Mouse (Mus musculus): Measurements from ENCODE around the gene Ptprm. TPM values are rescaled to one million over a fixed set of nuclear protein-coding genes. Genes with fewer than 3 reads are reported as not detected.

The Ptprm gene
- polyA plus RNA-seq, 1 experiment from 2014 or later: 9.0 TPM

- WGBS: 91% methylated on average over 6 of the region's 6 CpGs
- DNase-seq (ENCODE audit: low spot score): no peak
- no peak overlapping the region for H3K4me3 ChIP-seq
Measured at GRCm38 (mm10) chr17:67264716-67265115, 89.5 kb downstream of the Ptprm start.

DNA sequence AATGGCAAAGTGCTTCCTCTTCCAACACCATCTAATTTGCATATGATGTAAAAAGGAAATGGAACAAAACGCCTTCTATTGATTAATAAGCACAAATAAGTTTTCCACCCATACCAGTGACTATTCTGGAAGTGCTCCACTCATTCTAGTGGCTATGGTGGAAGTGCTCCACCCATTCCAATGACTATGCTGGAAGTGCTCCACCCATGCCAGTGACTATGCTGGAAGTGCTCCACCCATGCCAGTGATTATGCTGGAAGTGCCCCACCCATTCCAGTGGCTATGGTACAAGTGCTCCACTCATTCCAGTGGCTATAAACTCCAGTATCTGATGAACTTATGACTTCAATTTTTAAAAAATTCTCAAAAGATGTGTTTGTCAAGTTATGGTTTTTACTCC, 91.2 kb downstream of the Ptprm start:
- Histone ChIP-seq H3K4me1 (peaks cover 8% of the 10 kb centered on the region; the same call in 1 of the 2 replicates), H3K4me3 (no peak overlapping the region), H3K9me3 (replicated peaks) (no peaks in the 10 kb centered on the region), H3K27me3 (ENCODE audit: low read depth, poor library complexity, severe bottlenecking) (no peaks in the 10 kb centered on the region), H3K27ac (no peak overlapping the region), H3K36me3 (no peaks in the 10 kb centered on the region)
- DNase-seq (ENCODE audit: low spot score): no peak
- 89% methylated on average over 1 of the region's 1 CpGs for WGBS

More at GRCm38 (mm10) chr17:67264716-67265115, 89.5 kb downstream of the Ptprm start:
- no peaks in the 10 kb centered on the region for H3K27me3 ChIP-seq (ENCODE audit: low read depth, poor library complexity, severe bottlenecking)
- H3K9me3 ChIP-seq (replicated peaks): no peaks in the 10 kb centered on the region
- no peak overlapping the region for H3K27ac ChIP-seq
- H3K4me1 ChIP-seq: peaks cover 10% of the 10 kb centered on the region; the same call in 1 of the 2 replicates
- no peaks in the 10 kb centered on the region for H3K36me3 ChIP-seq

- peaks cover 8% of the 10 kb centered on the region; the same call in 1 of the 2 replicates for H3K4me1 ChIP-seq
- no peak overlapping the region for H3K4me3 ChIP-seq
- WGBS: 74% methylated on average over 4 of the region's 4 CpGs
- H3K27ac ChIP-seq: 0 out of 2 replicates have a peak overlapping the region, but pooled peaks have one; percentile 32
- H3K9me3 ChIP-seq (replicated peaks): no peaks in the 10 kb centered on the region
- H3K36me3 ChIP-seq: no peaks in the 10 kb centered on the region
- DNase-seq (ENCODE audit: low spot score): no peak
- H3K27me3 ChIP-seq (ENCODE audit: low read depth, poor library complexity, severe bottlenecking): no peaks in the 10 kb centered on the region
Measured at GRCm38 (mm10) chr17:67260016-67260415, 94.2 kb downstream of the Ptprm start.

GRCm38 (mm10) chr17:67257780-67258179, 96.5 kb downstream of the Ptprm start:
- Histone ChIP-seq H3K27ac (no peak overlapping the region), H3K9me3 (replicated peaks) (no peaks in the 10 kb centered on the region), H3K27me3 (ENCODE audit: low read depth, poor library complexity, severe bottlenecking) (no peaks in the 10 kb centered on the region), H3K4me1 (peaks cover 8% of the 10 kb centered on the region; the same call in 1 of the 2 replicates), H3K4me3 (no peak overlapping the region), H3K36me3 (no peaks in the 10 kb centered on the region)
- DNase-seq (ENCODE audit: low spot score): no peak
- 81% methylated on average over 5 of the region's 5 CpGs for WGBS

DNA sequence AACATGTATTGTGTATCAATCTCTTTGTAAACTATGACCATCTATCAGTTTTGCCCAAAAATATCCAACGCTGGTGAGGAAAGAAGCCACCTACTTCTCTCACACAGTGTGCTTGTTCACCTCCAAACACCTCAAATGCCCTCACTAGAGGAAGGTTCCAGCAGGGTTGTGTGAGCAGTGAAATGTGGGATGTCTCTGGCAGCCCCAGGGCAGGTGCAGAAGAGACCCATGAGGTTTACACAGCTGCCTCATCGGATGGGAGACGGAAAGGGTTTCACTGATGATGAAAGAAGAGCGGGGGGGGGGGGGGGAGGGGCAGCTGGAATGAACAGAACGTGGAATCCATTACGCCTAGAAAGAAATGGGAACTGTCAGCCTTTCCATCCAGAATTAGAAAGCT, 98.1 kb downstream of the Ptprm start:
- Histone ChIP-seq H3K4me3 (no peak overlapping the region), H3K27ac (no peak overlapping the region), H3K27me3 (ENCODE audit: low read depth, poor library complexity, severe bottlenecking) (no peaks in the 10 kb centered on the region), H3K4me1 (peaks cover 8% of the 10 kb centered on the region; the same call in 1 of the 2 replicates), H3K9me3 (replicated peaks) (no peaks in the 10 kb centered on the region), H3K36me3 (no peaks in the 10 kb centered on the region)
- WGBS: 87% methylated on average over 6 of the region's 6 CpGs
- DNase-seq (ENCODE audit: low spot score): no peak

DNA sequence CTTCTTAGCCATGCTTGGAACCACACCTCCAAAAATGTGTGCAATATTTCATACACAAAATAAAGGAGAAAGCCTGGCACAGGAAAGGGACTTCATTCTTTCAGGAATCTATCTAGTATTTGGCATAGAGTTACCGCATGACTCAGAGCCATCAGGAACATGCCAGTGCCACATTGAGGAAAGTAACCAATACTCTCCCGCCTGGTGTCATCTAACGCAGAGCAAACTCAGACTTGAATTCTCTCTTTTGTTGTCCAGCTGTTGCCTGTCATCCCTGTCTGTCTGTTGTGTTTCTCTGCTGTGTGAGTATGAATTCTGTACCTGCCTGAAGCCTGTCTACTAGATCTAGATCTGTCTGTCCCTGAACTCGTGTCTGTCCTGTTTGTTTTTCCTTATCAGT, 100.8 kb downstream of the Ptprm start:
- WGBS: 83% methylated on average over 4 of the region's 4 CpGs

GRCm38 (mm10) chr17:67252992-67253391, 101.3 kb downstream of the Ptprm start:
- Histone ChIP-seq H3K4me3 (no peak overlapping the region), H3K27me3 (ENCODE audit: low read depth, poor library complexity, severe bottlenecking) (peaks cover 4% of the 10 kb centered on the region; the same call in 1 of the 2 replicates), H3K36me3 (no peaks in the 10 kb centered on the region), H3K4me1 (no peaks in the 10 kb centered on the region), H3K27ac (no peak overlapping the region), H3K9me3 (replicated peaks) (no peaks in the 10 kb centered on the region)
- no peak for DNase-seq (ENCODE audit: low spot score)
- 78% methylated on average over 6 of the region's 6 CpGs for WGBS

More for the DNA sequence above, 100.8 kb downstream of the Ptprm start:
- no peaks in the 10 kb centered on the region for H3K27me3 ChIP-seq (ENCODE audit: low read depth, poor library complexity, severe bottlenecking)
- no peaks in the 10 kb centered on the region for H3K9me3 ChIP-seq (replicated peaks)
- no peak overlapping the region for H3K27ac ChIP-seq
- no peaks in the 10 kb centered on the region for H3K36me3 ChIP-seq
- DNase-seq (ENCODE audit: low spot score): no peak
- no peaks in the 10 kb centered on the region for H3K4me1 ChIP-seq
- no peak overlapping the region for H3K4me3 ChIP-seq

DNA sequence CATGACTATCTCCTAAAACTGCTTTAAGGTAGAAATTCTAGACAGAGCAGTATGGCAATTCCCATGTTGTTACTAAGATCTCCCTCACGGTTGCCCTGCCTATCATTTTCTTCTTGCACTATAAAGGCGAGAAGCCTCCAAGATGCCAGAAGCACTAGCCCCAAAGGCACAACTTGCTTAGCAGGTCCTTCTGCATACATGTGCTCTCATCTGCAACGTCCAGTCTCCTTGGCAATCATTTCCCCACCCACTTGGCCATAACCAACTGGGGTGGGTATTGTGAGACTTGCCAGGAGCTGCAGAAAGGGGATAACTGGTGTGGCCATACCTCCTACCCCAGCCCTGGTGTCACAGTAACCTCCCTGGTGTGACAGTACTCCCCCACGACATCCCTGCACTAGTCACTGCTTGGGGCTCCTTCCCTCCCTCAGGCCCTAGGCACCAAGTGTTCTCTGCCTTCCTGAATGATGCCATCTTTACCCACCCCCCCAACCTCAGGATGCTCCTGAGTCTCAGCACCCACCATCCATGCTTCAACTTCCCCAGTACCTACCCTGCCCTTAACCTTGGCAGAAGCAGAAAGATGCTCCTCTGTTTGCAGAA, 108.9 kb downstream of the Ptprm start:
- Histone ChIP-seq H3K27ac (peak overlapping the region; percentile 46; the same call in 1 of the 2 replicates), H3K27me3 (ENCODE audit: low read depth, poor library complexity, severe bottlenecking) (peaks cover 6% of the 10 kb centered on the region; the same call in 1 of the 2 replicates), H3K36me3 (no peaks in the 10 kb centered on the region), H3K4me3 (no peak overlapping the region), H3K4me1 (peaks cover 43% of the 10 kb centered on the region), H3K9me3 (replicated peaks) (no peaks in the 10 kb centered on the region)
- no peak for DNase-seq (ENCODE audit: low spot score)
- WGBS: 73% methylated on average over 4 of the region's 4 CpGs

- Histone ChIP-seq H3K9me3 (replicated peaks) (no peaks in the 10 kb centered on the region), H3K36me3 (no peaks in the 10 kb centered on the region), H3K27ac (0 out of 2 replicates have a peak overlapping the region, but pooled peaks have one; percentile 39), H3K4me1 (peaks cover 43% of the 10 kb centered on the region), H3K27me3 (ENCODE audit: low read depth, poor library complexity, severe bottlenecking) (peaks cover 1% of the 10 kb centered on the region; the same call in 1 of the 2 replicates), H3K4me3 (no peak overlapping the region)
- DNase-seq (ENCODE audit: low spot score): peak; percentile 40
- WGBS: 32% methylated on average over 12 of the region's 12 CpGs
Measured at GRCm38 (mm10) chr17:67242774-67243495, 111.3 kb downstream of the Ptprm start.

DNA sequence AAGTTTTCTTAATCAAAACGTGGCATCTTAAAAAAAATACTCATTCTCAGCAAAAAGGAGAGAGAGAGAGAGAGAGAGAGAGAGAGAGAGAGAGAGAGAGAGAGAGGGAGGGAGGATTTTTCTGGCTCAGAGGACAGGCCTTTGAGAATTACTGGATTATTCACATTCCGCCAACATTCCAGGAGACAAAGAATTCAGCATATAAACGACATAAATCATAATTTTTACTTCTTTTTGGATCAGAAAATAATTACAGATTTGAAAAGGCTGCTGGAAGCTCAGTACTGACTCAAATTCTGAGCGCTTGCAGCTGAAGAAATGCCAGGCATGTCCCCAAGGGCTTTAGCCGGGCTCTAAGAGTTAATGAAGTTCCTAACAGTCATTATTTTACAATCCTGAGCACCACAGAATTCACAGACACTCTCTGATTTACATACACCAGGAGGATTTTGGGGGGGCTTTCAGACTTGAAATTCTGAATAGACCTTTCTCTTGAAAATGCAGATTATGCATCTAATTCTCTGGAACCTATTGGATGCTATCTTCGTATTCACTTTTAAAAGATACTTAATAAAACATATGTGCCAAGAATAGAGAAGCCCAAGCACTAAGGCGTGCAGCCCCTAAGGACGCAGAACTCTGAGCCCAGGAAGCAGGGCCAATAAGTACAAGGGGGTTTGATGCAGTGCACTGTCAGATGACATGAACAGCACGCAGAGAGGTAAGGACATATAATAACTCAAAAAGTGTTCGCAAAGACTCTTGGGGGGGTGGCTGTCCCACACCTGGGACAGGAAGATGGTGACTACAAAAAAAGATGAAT, 112.1 kb downstream of the Ptprm start:
- no peak overlapping the region for H3K4me3 ChIP-seq
- H3K27ac ChIP-seq: no peak overlapping the region
- 63% methylated on average over 10 of the region's 10 CpGs for WGBS
- no peaks in the 10 kb centered on the region for H3K27me3 ChIP-seq (ENCODE audit: low read depth, poor library complexity, severe bottlenecking)
- no peaks in the 10 kb centered on the region for H3K36me3 ChIP-seq
- DNase-seq (ENCODE audit: low spot score): no peak
- peaks cover 48% of the 10 kb centered on the region for H3K4me1 ChIP-seq
- H3K9me3 ChIP-seq (replicated peaks): no peaks in the 10 kb centered on the region

DNA sequence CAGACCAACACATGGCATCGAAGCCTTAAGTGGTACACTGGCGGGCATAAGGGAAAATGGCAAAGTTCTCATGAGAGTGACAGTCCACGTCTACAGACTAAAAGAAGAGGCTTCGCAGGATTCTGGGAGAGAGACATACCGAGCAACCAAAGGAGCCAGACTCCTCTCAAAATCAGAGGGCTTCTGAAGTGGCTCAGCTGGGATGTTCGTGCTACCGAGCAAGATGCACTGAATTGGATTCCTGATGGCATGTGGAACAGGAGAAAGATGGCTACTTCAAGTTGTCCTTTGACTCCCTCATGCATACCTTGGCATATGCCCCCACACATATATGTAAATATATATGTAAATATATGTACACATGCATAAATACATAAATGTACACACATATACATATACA, 115.4 kb downstream of the Ptprm start:
- H3K4me3 ChIP-seq: no peak overlapping the region
- no peak overlapping the region for H3K27ac ChIP-seq
- DNase-seq (ENCODE audit: low spot score): no peak
- no peaks in the 10 kb centered on the region for H3K27me3 ChIP-seq (ENCODE audit: low read depth, poor library complexity, severe bottlenecking)
- H3K36me3 ChIP-seq: no peaks in the 10 kb centered on the region
- no peaks in the 10 kb centered on the region for H3K9me3 ChIP-seq (replicated peaks)
- WGBS: 92% methylated on average over 7 of the region's 7 CpGs
- H3K4me1 ChIP-seq: peaks cover 33% of the 10 kb centered on the region

DNA sequence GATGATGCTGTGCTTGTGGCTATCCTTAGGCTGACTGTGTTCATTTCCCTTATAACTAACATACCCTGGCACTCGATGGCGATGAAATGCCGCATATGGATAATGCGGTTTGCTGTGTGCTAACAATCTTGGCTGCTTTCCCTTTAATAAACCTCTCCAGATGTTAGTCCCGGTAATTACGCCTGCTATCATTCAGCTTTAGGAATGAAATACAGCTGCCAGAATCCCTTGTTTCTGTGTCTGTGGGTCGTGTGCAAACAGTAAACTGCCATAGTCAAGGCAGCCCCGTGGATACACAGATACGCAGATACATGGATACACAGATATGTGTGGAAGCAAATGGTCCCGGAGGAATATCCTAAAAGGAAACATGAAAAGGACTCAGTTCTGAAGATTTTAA, 116.8 kb downstream of the Ptprm start:
- WGBS: 61% methylated on average over 10 of the region's 10 CpGs
- peaks cover 23% of the 10 kb centered on the region for H3K4me1 ChIP-seq
- no peaks in the 10 kb centered on the region for H3K27me3 ChIP-seq (ENCODE audit: low read depth, poor library complexity, severe bottlenecking)
- H3K27ac ChIP-seq: no peak overlapping the region
- H3K9me3 ChIP-seq (replicated peaks): no peaks in the 10 kb centered on the region
- no peak for DNase-seq (ENCODE audit: low spot score)
- H3K4me3 ChIP-seq: no peak overlapping the region
- H3K36me3 ChIP-seq: no peaks in the 10 kb centered on the region
